Mouse (Mus musculus) 3134 (cell line): ENCODE measurements around the gene Abca1.

ENCODE experiments used
- DNase-seq: peaks from one replicate; pipeline ENCODE4 v3.0.0-alpha.2; 2011; ENCODE audit warnings: low spot score; ENCODE audit not compliant: insufficient read length; ENCODE audit errors: extremely low read depth

Abca1 gene

DNA sequence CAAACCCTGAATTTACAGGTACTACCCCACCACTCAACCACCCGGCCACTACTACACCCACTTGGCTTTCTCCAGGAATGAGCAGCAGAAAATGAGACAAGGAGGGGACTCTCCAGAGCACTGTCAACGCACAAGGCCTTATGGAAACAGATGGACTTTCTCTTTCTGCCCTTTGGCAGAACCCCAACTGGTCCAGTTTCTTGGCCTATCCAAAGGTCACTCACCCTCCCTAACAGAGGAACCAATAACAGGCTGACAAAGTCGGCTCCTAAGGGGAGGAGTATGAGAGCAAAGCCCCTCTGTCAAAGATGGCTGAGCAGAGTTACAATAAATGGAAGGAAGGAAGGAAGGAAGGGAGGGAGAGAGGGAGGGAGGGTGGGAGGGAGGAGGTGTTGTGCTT lies 65.4 kb downstream of the Abca1 start:
- DNase-seq: no peak

- DNase-seq: no peak
These were observed 66.1 kb downstream of the Abca1 start for GRCm38 (mm10) chr4:53093615-53094014.

- no peak for DNase-seq
These were observed 70.1 kb downstream of the Abca1 start for GRCm38 (mm10) chr4:53089641-53090040.

GRCm38 (mm10) chr4:53088999-53089398 lies 70.7 kb downstream of the Abca1 start:
- DNase-seq: no peak

DNA sequence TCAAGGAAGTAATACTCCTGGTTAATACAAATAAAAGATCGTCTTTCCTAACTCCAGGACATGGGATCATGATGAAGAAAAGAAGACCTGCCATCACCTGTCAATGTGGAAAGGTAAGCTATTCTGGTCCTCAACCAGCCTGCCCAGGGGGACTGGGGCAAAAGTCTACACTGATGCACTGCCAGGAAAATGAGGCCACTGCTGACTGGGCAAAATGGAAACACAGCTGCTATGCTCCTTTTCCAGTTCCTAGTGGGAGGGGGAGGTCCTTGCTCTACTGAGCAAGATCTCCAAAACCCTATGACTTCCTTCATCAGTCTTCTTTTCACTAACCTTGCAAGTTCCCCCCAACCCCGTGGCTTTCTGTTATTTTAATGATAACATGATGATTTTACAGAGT lies 73.1 kb downstream of the Abca1 start:
- no peak for DNase-seq

- DNase-seq: no peak
These were observed 74.1 kb downstream of the Abca1 start for GRCm38 (mm10) chr4:53085634-53086033.

- DNase-seq: no peak
These were observed 76.6 kb downstream of the Abca1 start for GRCm38 (mm10) chr4:53083071-53083470.

- DNase-seq: no peak
These were observed 77.2 kb downstream of the Abca1 start for GRCm38 (mm10) chr4:53082451-53082850.

DNA sequence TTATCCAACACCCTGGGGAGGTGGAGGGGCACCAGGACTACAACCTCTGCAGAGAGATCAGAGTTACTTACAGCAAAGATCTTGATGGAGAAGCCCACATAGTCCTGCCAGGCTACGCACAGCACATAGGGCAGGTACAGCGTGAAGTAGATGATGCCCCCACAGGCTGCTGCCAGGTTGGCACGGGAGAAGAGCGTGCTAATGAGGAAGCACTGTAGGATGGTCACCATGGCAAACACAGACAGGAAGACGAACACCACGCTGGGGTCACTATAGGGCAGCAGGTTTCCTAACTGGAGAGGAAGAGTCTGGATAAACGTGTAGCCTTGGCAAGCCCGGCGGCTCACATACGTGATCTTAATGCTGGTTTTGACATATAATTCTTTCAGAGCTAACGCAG lies 77.8 kb downstream of the Abca1 start:
- no peak for DNase-seq

- DNase-seq: no peak
These were observed 79.4 kb downstream of the Abca1 start for GRCm38 (mm10) chr4:53080290-53080689.

- no peak for DNase-seq
These were observed 80.8 kb downstream of the Abca1 start for GRCm38 (mm10) chr4:53078793-53079310.

GRCm38 (mm10) chr4:53076788-53077350 lies 82.8 kb downstream of the Abca1 start:
- DNase-seq: no peak

- no peak for DNase-seq
These were observed 86.7 kb downstream of the Abca1 start for GRCm38 (mm10) chr4:53073025-53073424.

DNA sequence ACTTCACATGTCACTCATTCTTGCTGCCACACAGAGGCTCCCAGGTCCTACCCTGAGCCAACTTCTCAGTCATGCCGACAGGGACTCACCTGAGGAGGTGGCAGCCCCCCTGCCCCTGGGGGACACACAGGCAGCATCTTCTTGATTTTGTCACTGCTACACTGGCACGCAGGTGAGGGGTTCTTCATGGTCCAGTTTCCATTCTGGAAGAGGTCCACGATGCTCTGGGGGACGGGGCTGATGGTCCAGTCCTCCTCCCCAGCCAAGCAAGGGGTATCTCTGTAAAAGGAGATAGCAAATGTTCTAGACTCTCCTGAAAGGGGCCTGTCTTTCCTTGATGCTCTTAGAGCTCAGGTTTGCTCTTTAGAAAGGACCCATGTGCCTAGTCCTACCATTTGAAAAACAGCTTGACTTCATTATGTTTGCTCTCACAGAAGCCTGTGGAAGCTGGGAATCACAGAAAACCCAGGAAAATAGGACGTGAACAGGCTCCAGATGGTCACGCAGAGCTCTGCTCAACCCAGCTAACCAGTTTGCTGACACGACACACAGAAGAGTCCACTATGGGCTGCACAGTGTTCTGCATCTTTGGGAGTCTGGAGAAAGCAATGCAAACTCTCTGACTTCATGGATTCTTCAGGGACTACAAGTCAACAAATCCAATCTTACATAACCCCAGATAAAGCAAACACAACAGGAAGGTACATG lies 97.2 kb downstream of the Abca1 start:
- no peak for DNase-seq

DNA sequence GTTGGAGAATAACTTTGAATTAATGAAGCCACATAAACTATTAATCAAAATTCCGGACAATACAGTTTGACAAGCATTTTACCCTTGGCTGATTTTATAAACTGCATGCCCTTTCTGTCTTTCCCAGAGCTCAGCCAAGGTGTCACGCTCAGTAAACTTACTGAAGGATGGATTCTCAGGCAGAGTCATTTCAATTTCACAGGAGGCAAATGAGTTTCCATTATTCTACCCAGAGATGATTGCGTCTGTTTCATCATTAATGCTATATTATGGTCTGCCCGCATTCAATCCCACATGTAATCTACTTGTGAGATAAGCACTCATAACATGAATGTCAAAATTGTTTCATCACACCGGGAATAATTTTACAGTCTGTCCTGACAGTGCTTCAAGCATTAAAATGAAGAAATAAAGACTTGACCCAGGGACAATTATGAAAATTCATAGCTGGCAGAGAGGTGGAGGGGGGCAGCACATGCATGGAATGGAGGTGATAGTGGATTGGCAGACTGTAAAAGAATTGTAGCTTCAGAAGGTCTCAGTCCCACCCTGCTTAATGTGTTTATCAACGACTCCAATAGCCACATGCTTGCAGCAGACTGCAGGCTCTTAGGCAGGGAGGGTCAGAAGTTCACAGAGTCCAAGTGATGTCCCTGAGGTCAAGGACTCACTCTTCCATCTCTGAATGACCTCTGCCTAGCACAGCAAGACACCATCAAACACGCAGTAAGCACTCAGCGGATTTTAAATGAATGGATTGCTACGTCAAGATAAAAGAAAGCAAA lies 113.3 kb downstream of the Abca1 start:
- DNase-seq: no peak

DNA sequence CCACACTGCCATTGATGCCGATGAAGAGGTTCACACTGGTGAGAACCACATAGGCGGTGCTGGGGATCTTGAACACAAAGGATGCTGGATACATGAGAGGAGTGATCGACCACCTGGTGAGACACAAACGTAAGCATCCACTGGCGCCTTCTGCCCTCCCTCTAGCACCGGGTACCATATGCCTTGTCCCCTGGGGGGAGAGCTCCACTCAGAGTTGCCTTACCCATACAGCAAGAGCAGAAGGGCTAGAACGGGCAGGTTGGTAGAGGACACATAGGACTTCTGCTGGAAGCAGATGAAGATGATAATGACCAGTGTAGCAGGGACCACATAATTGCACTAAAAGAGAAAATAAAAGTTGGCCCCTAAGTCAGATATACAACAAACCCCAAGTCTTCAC lies 113.9 kb downstream of the Abca1 start:
- DNase-seq: no peak

DNA sequence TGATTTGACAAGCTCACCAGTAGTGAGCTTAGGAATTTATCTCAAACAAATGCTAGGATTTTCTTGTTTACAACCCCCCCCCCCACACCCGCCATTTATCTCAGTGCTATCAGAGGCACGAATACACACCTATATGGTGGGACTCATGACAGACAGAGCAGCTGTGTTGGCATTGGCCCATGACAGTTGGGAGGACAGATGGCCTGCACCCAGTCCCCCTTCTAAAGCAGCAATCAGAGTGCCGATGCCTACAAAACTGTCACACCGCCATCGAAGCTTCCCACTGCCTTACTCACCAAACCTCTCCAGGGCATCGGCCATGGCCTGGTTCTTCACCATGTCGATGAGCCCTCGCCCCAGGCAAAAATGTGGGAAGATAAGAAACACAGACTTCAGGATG lies 115.9 kb downstream of the Abca1 start:
- DNase-seq: no peak

DNA sequence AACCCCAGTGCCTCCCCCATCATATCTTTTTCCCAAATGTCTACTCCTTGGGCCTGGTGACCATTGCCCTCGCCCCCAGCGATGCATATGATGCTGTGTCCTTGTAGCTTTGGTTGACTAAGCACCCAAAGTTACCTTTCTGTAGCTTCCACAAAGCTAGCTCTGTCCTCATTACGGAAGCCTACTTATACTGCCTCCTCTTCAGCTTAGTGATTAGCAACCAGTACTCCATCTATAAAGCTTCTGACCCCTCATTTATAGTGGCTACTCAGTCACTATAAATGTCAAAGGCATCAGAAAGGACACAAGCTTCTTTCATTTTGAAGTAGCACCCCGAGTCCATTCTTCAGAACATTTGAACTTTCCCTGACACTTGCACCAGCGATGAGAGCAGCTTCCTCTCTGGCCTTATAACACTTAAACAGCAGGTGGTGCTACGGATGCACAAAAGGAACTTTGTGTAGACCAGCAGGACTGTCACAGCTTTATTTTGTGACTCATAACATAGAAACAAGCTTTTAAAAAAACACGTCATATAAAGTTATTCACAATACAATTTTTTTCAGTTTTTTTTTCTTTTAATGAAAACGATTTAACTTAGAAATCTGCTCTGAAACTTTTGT lies 129.3 kb downstream of the Abca1 start:
- no peak for DNase-seq

DNA sequence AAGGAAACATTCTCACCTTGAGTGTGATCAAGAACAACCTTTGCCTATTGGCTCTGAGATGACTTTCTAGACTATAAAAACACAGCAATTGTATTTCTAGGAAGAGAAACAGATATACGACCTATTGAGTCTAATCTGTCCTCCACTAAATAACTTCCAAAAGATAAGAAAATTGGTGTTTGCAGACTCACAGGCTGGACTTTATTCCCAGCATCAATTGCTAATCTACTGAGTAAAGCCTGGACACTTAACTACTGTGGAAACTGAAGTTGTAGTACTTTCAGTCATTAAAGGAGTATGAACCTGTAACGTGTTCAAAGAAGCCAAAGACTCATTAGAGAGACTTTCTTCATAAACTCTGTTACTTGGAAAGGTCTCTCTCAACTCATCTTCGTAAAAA lies 131.9 kb downstream of the Abca1 start:
- DNase-seq: no peak

GRCm38 (mm10) chr4:53024397-53024796 lies 135.3 kb downstream of the Abca1 start:
- DNase-seq: no peak

- DNase-seq: no peak
These were observed 136.3 kb downstream of the Abca1 start for GRCm38 (mm10) chr4:53023189-53023925.
